Mouse (Mus musculus) splenic B cell, adult 2 months (primary cell): ENCODE results near the gene Vmn2r46.
"Not testable (repeated sequence)": the region's sequence is repeated elsewhere in the genome, so short reads cannot be mapped to it uniquely, and the experiment has no call there.

Experiments used
- DNase-seq: peaks from one replicate; pipeline ENCODE4 v3.0.0-alpha.2; 2011; ENCODE audit warnings: low read depth, low spot score
- H3K27me3 ChIP-seq: 2 replicates; pipeline ENCODE4 v1.6.1; 2012; ENCODE audit warnings: mild to moderate bottlenecking, low read length, moderate library complexity, mixed read lengths; ENCODE audit not compliant: control insufficient read depth, poor library complexity, insufficient read depth, severe bottlenecking
- H3K36me3 ChIP-seq: 2 replicates; pipeline ENCODE4 v1.6.1; 2012; ENCODE audit warnings: mild to moderate bottlenecking, low read length, moderate library complexity, mixed read lengths; ENCODE audit not compliant: control insufficient read depth, poor library complexity, insufficient read depth, severe bottlenecking

Vmn2r46 gene

DNA sequence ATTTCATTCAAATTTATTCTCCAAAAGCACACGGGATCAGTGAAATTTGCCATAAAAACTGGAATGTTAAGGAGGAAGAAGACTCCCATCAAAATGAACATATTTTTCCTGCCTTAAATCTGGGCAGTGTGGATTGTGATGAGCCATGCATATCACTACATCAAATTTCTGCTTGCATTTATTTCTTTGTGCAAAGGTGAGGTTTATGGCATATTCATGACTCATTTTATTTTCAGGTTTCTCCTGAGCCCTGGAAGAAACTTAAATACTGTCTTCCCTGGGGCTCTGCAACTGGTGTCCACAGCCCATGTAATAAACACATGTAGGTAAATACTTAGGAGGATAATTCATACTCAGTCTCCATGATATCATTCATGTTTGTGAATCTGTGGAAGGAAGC is at the start of gene Vmn2r46:
Gene Vmn2r46 (minus strand): TSS at position 101 of the 400 bp plus-strand sequence.
- H3K36me3 ChIP-seq, H3K27me3 ChIP-seq, DNase-seq: not testable (repeated sequence)
